Mouse (Mus musculus) kidney, postnatal 14 days (tissue): ENCODE results near the gene Olfr988.
"Not testable (repeated sequence)": the region's sequence is repeated elsewhere in the genome, so short reads cannot be mapped to it uniquely, and the experiment has no call there.

ENCODE experiments used
- DNase-seq: peaks from one replicate; pipeline ENCODE4 v3.0.0; 2022; ENCODE audit warnings: mixed read lengths

The Olfr988 gene

GRCm38 (mm10) chr2:85363127-85363526 lies at the start of gene Olfr988:
Olfr988 (minus strand) TSS chr2:85363227.
- not testable (repeated sequence) for DNase-seq

- no peak for DNase-seq
These were observed 46.3 kb upstream of the Olfr988 start, which contains the start of gene Olfr992 for GRCm38 (mm10) chr2:85409369-85409768. Olfr992 (minus strand) TSS chr2:85409469.

- no peak for DNase-seq
These were observed 23.1 kb downstream of the Olfr988 start for GRCm38 (mm10) chr2:85339972-85340371.

- DNase-seq = not testable (repeated sequence)
These were observed 23.8 kb downstream of the Olfr988 start, which contains the start of gene Olfr987 for GRCm38 (mm10) chr2:85339215-85339614. Olfr987 (minus strand) TSS chr2:85339315.

GRCm38 (mm10) chr2:85319106-85319505 lies 43.9 kb downstream of the Olfr988 start:
- DNase-seq = no peak
